Mouse (Mus musculus): Measurements from ENCODE around the gene Sox13. TPM values are rescaled to one million over a fixed set of nuclear protein-coding genes. Genes with fewer than 3 reads are reported as not detected.
A peak's percentile ranks its signal among the peaks of the same experiment; 100 is the strongest.

Gene Sox13
- polyA plus RNA-seq (2012; rRNA removed), result 17.2 and 22.1 TPM in 2 replicates

GRCm38 (mm10) chr1:133423543-133424480 lies at the start of gene Sox13:
Gene Sox13 (minus strand): TSS chr1:133424377.
- WGBS, result under 1% methylated on average over 122 of the region's 128 CpGs
- Histone ChIP-seq H3K27me3 (ENCODE audit: control insufficient read depth, insufficient read depth, low read length) (peaks cover 4% of the 10 kb centered on the region; the same call in 1 of the 2 replicates), H3K36me3 (ENCODE audit: control insufficient read depth, insufficient read depth, low read length) (no peaks in the 10 kb centered on the region), H3K4me1 (replicated peaks; ENCODE audit: control insufficient read depth, insufficient read depth, low read length) (peaks cover 26% of the 10 kb centered on the region), H3K4me3 (ENCODE audit: control insufficient read depth, insufficient read depth, low read length) (peak within 1 kb of the TSS; percentile 48), H3K27ac (ENCODE audit: control insufficient read depth, insufficient read depth, low read length) (no peak within 1 kb of the TSS)
- DNase-seq, result peak; percentile 21
- no peak for TF ChIP-seq CTCF (IDR thresholded peaks at IDR 0.05; ENCODE audit: borderline replicate concordance, control insufficient read depth, extremely low read depth, insufficient read depth, low read length, poor library complexity)
- TF ChIP-seq POLR2A (IDR thresholded peaks at IDR 0.05; ENCODE audit: control insufficient read depth, extremely low read depth, insufficient read depth, low read length, poor library complexity), result no peak

- TF ChIP-seq POLR2A (IDR thresholded peaks at IDR 0.05; ENCODE audit: control insufficient read depth, extremely low read depth, insufficient read depth, low read length, poor library complexity) (no peak), CTCF (IDR thresholded peaks at IDR 0.05; ENCODE audit: borderline replicate concordance, control insufficient read depth, extremely low read depth, insufficient read depth, low read length, poor library complexity) (no peak)
- no peaks in the 10 kb centered on the region for H3K4me1 ChIP-seq (replicated peaks; ENCODE audit: control insufficient read depth, insufficient read depth, low read length)
- no peaks in the 10 kb centered on the region for H3K27me3 ChIP-seq (ENCODE audit: control insufficient read depth, insufficient read depth, low read length)
- 45% methylated on average over 2 of the region's 2 CpGs for WGBS
- H3K36me3 ChIP-seq (ENCODE audit: control insufficient read depth, insufficient read depth, low read length), result no peaks in the 10 kb centered on the region
- H3K27ac ChIP-seq (ENCODE audit: control insufficient read depth, insufficient read depth, low read length), result no peak overlapping the region
- H3K4me3 ChIP-seq (ENCODE audit: control insufficient read depth, insufficient read depth, low read length), result no peak overlapping the region
- DNase-seq, result no peak
These were observed 47.4 kb upstream of the Sox13 start for GRCm38 (mm10) chr1:133471556-133471955.

- 83% methylated on average over 7 of the region's 7 CpGs for WGBS
- no peak overlapping the region for H3K27ac ChIP-seq (ENCODE audit: control insufficient read depth, insufficient read depth, low read length)
- no peak for DNase-seq
These were observed 46.9 kb upstream of the Sox13 start for GRCm38 (mm10) chr1:133471086-133471485.

GRCm38 (mm10) chr1:133470242-133471025 lies 46.3 kb upstream of the Sox13 start:
- H3K27ac ChIP-seq (ENCODE audit: control insufficient read depth, insufficient read depth, low read length), result no peak overlapping the region
- no peak overlapping the region for H3K4me3 ChIP-seq (ENCODE audit: control insufficient read depth, insufficient read depth, low read length)
- H3K27me3 ChIP-seq (ENCODE audit: control insufficient read depth, insufficient read depth, low read length), result no peaks in the 10 kb centered on the region
- H3K36me3 ChIP-seq (ENCODE audit: control insufficient read depth, insufficient read depth, low read length), result no peaks in the 10 kb centered on the region
- 92% methylated on average over 10 of the region's 10 CpGs for WGBS
- no peak for DNase-seq
- no peaks in the 10 kb centered on the region for H3K4me1 ChIP-seq (replicated peaks; ENCODE audit: control insufficient read depth, insufficient read depth, low read length)
- no peak for TF ChIP-seq POLR2A (IDR thresholded peaks at IDR 0.05; ENCODE audit: control insufficient read depth, extremely low read depth, insufficient read depth, low read length, poor library complexity)
- TF ChIP-seq CTCF (IDR thresholded peaks at IDR 0.05; ENCODE audit: borderline replicate concordance, control insufficient read depth, extremely low read depth, insufficient read depth, low read length, poor library complexity), result no peak

More at GRCm38 (mm10) chr1:133471086-133471485, 46.9 kb upstream of the Sox13 start:
- no peaks in the 10 kb centered on the region for H3K36me3 ChIP-seq (ENCODE audit: control insufficient read depth, insufficient read depth, low read length)
- no peaks in the 10 kb centered on the region for H3K4me1 ChIP-seq (replicated peaks; ENCODE audit: control insufficient read depth, insufficient read depth, low read length)
- H3K4me3 ChIP-seq (ENCODE audit: control insufficient read depth, insufficient read depth, low read length), result no peak overlapping the region
- TF ChIP-seq CTCF (IDR thresholded peaks at IDR 0.05; ENCODE audit: borderline replicate concordance, control insufficient read depth, extremely low read depth, insufficient read depth, low read length, poor library complexity), result no peak
- no peak for TF ChIP-seq POLR2A (IDR thresholded peaks at IDR 0.05; ENCODE audit: control insufficient read depth, extremely low read depth, insufficient read depth, low read length, poor library complexity)
- H3K27me3 ChIP-seq (ENCODE audit: control insufficient read depth, insufficient read depth, low read length), result no peaks in the 10 kb centered on the region

- no peak for TF ChIP-seq POLR2A (IDR thresholded peaks at IDR 0.05; ENCODE audit: control insufficient read depth, extremely low read depth, insufficient read depth, low read length, poor library complexity)
- no peak for TF ChIP-seq CTCF (IDR thresholded peaks at IDR 0.05; ENCODE audit: borderline replicate concordance, control insufficient read depth, extremely low read depth, insufficient read depth, low read length, poor library complexity)
- H3K27ac ChIP-seq (ENCODE audit: control insufficient read depth, insufficient read depth, low read length), result no peak overlapping the region
- DNase-seq, result no peak
- H3K4me1 ChIP-seq (replicated peaks; ENCODE audit: control insufficient read depth, insufficient read depth, low read length), result no peaks in the 10 kb centered on the region
- WGBS, result 93% methylated on average over 4 of the region's 4 CpGs
- H3K27me3 ChIP-seq (ENCODE audit: control insufficient read depth, insufficient read depth, low read length), result no peaks in the 10 kb centered on the region
- H3K36me3 ChIP-seq (ENCODE audit: control insufficient read depth, insufficient read depth, low read length), result no peaks in the 10 kb centered on the region
- no peak overlapping the region for H3K4me3 ChIP-seq (ENCODE audit: control insufficient read depth, insufficient read depth, low read length)
These were observed 45.0 kb upstream of the Sox13 start for GRCm38 (mm10) chr1:133469213-133469612.

- no peaks in the 10 kb centered on the region for H3K27me3 ChIP-seq (ENCODE audit: control insufficient read depth, insufficient read depth, low read length)
- H3K36me3 ChIP-seq (ENCODE audit: control insufficient read depth, insufficient read depth, low read length), result no peaks in the 10 kb centered on the region
- no peak overlapping the region for H3K4me3 ChIP-seq (ENCODE audit: control insufficient read depth, insufficient read depth, low read length)
- no peak overlapping the region for H3K27ac ChIP-seq (ENCODE audit: control insufficient read depth, insufficient read depth, low read length)
- 85% methylated on average over 6 of the region's 6 CpGs for WGBS
- no peaks in the 10 kb centered on the region for H3K4me1 ChIP-seq (replicated peaks; ENCODE audit: control insufficient read depth, insufficient read depth, low read length)
- no peak for DNase-seq
- no peak for TF ChIP-seq POLR2A (IDR thresholded peaks at IDR 0.05; ENCODE audit: control insufficient read depth, extremely low read depth, insufficient read depth, low read length, poor library complexity)
- TF ChIP-seq CTCF (IDR thresholded peaks at IDR 0.05; ENCODE audit: borderline replicate concordance, control insufficient read depth, extremely low read depth, insufficient read depth, low read length, poor library complexity), result no peak
These were observed 44.6 kb upstream of the Sox13 start for GRCm38 (mm10) chr1:133468751-133469150.
